Mouse (Mus musculus) adrenal gland, postnatal 4 days (tissue): ENCODE measurements around the gene Paox. TPM values are rescaled to one million over a fixed set of nuclear protein-coding genes. Genes with fewer than 3 reads are reported as not detected.
"Not testable (repeated sequence)": the region's sequence is repeated elsewhere in the genome, so short reads cannot be mapped to it uniquely, and the experiment has no call there.

Source experiments
- DNase-seq, 2 experiments: peaks; one replicate each; pipeline ENCODE4 v3.0.0; 2021 to 2022; ENCODE audit warnings: low spot score in 2 of 2, mixed read lengths in 2 of 2
- total RNA-seq, 2 experiments: library from RNA; stranded (reverse); gene quantifications; 2 replicates each; pipeline ENCODE4 v1.2.3; 2021

Paox gene
- total RNA-seq, 2 experiments from 2014 or later = 20.4 to 21.0 TPM

DNA sequence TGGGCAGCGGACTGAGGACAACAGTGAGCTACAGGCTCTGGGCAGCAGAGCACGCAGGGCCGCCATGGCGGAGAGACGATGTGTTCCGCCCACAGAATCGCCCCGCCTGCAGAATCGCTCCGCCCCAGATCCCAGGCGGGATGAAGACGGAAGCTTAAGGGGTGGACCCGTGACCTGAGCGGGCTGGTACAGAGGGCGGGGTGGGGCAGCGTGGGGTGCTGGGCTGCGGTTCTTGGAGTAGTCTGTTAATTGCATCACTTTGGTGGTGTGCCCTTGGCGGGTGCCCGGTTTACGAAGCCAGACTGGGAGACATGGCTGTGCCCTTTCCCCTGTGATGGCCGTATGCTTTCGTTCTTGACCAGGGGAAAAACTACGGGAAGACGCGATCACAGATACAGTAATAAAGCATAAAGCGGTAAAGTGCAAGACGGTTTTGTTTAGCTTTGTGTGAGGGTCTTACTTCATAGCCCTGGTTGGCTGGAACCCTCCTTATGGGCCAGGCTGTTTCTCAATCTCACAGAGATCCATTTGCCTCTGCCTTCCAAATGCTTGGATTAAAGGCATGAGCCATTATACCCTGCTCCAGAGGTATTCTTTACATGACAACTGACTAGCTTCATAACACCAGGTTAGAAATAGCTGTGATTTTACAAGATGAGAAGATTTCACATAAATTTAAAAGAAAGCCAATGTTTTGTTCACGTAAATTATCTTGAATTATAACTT lies 893 bp downstream of the Paox start, which contains the start of gene Echs1:
Echs1 (minus strand) TSS at position 148 of the 726 bp plus-strand sequence.
- peak; percentile 77 to 90 for DNase-seq

DNA sequence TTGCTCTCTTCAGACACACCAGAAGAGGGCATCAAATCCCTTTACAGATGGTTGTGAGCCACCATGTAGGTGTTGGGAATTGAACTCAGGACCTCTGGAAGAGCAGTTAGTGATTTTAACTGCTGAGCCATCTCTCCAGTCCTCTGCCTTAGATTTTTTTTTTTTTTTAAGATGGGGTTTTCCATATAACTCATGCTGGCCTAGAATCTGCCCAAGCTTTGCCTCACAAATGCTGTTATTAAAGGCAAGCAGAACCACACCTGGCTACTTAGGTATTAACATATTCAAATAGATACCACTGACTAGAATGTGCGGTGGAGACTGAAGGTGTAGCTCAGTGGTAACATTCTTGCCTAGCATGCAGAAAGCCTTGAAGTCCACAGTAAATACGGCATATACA lies 4.9 kb downstream of the Paox start:
- DNase-seq = no peak

DNA sequence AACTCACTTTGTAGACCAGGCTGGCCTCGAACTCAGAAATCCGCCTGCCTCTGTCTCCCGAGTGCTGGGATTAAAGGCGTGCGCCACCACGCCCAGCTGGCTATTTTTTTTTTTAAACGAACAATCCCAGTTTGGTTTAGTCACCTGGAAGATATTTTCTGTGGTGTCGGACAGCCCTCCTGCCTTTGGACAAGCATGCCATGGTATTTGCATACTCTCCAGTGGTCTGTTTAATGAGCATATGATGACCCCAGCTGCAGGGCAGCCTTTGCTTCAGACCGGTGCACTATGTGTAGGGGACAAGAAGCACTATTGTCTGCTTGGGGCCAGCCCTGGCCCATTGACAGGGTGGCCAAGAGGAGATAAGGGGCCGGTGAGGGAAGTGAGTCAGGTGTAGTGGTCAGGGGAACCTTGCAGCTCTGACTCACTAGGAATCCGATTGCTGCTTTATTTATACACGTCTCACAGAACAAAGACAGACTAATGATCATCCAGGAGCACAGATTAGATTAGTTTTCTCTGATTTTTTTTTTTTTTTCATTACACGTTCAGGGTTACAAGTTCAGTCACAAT lies 5.8 kb downstream of the Paox start:
- no peak for DNase-seq

DNA sequence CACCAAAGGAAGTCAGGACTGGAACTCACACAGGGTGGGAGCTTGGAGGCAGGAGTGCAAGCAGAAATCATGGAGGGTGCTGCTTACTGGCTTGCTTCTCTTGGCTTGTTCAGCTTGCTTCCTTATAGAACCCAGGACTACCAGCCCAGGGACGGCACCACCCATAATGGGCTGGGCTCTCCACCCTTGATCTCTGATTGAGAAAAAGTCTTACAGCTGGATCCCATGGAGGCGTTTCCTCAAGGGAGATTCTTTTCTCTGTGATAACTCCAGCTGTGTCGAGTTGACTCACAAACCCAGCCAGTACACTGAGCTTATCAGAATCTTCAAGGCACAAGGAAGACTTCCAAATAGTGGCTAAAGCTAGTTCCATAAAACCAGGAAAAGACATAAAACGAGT lies 7.2 kb downstream of the Paox start:
- DNase-seq = no peak

DNA sequence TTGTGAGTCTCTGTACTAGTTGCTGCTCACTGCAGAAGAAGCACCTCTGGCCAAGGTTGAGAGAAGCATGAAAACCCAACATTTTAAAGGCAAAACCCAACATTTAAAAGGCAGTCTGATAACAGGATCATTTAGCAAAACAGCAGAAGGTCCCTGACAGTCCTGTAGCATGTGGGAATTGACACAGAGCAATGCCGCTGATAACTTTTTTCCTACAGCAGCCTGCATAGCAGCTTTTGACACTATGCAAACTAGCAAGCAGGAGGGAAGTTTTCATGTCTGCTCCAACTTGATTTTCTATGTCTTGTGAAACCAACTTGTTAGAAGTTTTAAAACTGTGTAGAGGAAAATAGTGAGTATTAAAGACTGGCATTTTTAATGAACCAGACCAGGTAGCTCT lies 8.8 kb downstream of the Paox start:
- DNase-seq = no peak

DNA sequence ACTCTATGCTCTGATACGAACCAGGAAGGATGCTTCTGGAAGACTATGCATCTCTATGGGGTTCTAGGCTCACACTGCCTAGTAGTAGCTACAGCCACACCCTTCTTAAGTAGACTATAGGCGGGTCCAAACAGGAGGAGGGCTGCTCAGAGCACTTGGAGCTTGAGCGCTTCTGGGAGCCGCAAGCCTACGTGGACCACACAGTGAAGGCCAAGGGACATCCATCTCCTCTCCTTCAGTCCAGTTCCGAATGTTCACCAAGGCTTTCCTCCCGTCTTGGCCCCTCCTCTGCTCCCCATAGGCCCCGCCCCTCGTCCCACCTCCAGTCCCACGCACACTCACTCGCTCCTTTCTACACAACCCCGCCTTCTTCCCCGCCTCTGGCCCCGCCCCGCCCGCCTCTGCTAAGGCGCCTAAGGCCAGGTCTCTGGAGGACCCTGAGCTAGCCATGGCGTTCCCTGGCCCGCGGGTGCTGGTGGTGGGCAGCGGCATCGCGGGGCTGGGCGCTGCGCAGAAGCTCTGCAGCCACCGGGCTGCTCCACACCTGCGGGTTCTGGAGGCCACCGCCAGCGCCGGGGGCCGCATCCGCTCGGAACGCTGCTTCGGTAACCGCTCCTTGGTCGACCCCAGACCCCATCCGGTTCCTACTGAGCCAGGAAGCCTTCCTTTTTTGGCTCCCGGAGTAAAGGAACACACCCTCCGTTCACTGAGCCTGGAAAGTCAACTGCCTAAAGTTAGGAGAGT lies 9.9 kb downstream of the Paox start:
- DNase-seq = peak; percentile 76 to 89

DNA sequence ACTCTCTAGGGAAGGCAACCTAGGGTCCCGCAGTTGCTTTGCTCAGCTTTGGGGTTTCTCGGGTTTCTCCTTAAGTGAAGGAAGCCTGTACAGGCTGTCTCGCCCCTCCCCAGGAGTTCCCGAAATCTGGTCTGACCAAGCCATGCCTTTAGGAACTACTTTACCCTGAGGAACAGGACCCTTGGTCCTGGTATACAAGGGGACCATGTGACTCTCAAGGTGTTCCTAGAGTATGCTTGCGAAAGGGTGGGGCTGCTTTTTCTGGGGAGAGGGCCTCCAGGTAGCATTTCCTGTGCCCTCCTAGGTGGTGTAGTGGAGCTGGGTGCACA lies 10.4 kb downstream of the Paox start:
- DNase-seq = no peak

DNA sequence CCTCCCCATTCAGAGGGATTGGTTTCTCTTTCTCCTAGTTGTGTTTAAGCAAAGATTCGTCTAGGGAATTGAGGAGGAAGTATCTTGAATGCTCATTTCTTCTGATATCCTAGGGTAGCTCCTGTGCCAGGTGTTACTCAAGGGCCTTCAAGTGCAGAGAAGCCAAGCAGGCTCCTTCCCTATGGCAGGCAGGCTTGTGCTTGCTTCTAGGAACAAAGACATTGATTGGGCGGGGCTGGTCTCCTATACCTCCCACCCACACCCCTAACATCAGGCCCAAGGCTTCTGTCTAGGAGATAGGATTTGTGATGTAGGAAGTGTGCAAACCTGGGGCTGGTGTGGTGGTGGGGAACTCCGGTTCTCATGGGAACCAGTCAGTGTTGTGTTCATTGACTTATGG lies 11.3 kb downstream of the Paox start:
- DNase-seq = no peak

DNA sequence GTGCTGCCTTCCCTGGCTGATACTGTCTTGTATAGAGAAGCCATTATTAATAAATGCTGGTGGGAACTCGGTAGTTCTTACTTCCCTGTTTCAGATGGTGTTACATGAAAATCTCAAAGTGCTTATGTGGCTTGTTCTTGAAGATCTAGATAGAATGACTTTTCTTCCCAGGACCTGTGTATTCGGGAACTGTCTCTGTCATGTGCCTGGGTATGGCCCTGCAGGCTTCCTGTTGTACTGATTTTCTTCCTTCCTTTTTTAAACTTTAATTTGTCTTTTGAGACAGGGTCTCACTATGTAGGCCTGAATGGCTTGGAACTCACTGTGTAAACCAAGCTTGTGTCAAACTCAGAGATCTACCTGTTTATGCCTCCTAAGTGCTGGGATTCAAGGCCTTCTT lies 12.3 kb downstream of the Paox start:
- DNase-seq = no peak

DNA sequence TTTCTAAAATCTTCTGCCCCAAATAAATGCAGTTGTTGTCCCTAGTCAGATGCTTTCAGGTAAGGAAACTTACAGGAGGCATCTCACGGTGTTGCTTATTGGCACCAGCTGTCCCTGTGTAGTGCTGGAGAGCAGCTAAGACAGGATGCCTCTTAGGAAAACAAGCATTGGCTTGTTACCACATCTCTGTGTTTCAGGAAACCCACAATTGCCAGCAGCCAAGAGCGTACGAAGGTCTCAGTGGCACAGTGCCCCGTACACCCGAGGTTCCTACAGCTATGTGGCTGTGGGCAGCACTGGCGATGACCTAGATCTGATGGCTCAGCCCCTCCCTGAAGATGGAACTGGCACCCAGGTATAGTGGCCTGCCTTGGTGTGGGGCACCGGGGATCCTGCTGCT lies 16.6 kb downstream of the Paox start:
- DNase-seq = not testable (repeated sequence)

DNA sequence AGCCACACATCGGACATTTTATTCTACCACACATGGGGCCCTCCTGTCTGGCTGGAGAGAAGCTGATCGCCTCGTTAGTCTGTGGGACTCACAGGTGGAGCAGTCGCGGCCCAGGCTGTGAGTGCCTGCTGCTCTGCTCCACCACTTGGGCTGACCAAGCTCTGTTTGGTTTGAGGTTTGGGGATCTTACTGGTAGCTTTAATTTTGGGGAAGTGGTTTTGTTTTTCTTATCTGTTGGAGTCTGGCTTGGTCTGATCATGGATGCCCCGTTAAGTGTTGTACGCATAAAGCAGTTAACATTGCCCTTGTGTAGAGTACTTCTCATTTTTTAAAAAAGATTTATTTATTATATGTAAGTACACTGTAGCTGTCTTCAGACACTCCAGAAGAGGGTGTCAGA lies 18.4 kb downstream of the Paox start:
- DNase-seq = not testable (repeated sequence)

DNA sequence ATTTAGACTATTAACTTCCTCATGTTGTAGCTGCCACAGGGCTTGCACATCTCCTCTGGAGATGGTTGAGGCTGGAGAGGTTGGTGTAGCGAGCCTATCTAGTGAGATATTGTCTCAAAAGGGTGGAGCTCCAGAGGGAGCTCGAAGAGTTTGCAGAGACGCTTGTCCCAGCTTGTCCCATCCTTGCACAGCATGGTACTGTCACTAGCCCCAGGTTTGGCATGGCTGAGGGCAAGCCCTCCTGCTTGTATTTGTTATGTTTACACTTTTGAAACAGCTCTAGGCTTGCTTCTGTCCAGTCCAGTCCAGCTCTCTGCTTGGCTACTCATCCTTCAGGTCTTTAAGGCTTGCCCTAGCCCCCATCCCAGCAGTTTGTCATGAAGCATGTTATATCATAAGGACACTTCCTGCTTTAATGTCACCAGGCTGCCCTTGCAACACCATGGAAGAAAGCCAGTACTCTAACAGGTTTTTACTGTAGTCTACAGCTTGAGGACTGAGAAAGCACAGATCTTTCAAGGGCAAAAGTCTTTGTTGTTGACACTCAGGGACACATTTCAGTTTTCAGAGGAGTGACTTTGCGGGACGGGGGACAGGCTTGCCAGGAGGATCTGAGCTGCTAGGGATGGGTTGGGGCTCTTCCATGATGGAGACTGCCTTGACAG lies 19.6 kb downstream of the Paox start:
- DNase-seq = no peak

DNA sequence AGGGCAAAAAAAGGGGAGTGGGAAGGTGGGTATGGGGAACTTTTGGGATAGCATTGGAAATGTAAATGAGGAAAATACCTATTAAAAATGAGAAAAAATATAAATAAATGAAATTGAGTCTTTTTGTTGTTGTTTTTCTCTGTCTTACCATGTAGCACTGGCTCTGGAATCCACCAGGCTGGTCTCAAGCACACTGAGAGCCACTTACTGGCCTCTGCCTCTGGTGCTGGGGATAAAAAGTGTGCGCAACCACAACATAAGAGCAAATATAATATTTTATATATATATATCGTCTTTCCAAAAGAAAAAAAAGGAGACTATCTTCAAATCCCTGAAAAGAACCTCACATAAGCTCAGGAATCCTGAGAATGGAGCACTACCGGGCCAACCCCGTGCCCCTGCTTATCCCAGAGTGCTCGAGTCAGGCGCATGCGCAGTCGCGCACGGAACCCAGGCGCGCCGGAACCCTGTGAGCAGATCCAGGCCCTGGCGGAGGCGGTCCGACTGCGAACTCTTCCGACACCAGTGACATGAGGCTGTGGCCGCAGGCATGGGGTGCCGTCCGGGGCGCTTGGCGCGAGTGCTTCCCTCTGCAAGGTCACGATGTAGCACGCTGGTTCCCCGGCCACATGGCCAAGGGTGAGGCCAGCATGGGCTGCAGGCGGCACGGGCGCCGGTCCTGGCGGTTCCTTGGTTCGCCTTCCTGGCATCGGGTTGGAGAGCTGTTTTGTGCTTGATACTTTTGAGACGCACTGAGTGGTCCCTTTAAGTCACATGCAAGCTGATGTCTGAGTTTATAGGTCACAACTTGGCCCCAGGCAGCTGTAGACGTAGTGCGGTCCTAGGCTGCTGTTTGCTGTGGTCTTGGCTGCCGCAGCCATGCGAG lies 21.8 kb downstream of the Paox start, which contains the start of gene Mtg1:
Mtg1 (plus strand) TSS at position 430 of the 886 bp plus-strand sequence.
- DNase-seq = peak; percentile 94 to 97

DNA sequence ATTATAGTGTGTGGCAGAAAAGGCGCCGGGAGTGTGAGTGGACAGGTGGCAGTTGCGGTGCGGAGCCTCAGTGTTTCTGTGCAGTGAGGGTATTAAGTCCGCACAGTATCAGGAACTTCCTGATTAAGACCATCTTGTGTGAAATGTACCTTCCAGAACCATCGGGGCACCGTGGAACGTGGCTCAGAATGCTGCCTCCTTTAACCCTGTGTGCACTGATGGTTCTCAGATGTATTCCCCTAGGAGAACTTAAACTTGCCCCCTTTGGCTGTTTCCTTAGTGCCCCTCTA lies 22.4 kb downstream of the Paox start:
- no peak for DNase-seq

DNA sequence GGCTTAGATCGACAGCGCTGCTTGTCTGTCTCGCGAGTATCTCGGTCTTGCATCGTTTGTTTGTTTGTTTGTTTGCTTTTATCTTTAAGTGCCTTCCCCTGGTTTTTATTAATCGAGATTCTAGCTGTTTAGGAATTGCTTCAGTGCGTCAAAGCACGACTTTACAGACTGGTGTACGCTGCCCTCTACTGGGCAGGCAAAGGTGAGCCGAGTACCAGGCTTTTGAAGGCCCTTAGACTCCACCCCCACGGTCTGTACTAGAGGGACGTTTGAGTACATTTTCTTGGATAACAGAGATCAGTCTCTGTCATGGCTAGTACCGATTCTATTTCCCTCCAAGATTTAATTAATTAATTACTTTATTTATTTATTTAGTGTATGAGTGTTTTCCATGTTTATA lies 25.8 kb downstream of the Paox start:
- DNase-seq = peak in 1 of 2 experiments; percentile 27

DNA sequence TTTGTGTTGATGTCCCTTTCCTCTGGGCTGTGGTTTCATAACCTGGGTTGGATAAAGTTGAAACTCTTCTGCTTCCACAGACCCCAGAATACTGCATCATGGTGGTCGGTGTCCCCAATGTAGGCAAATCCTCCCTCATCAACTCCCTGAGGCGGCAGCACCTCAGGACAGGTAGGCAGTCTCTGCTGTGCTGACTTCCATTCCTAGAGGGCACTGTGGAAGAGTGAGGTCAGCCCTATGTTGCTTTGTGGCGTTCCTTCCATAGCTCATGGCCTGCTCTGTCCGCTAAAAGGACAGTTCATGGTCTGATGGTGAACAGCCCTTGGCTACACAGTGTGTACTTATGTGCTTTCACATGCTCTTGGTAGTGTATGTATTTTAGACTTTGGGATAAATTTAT lies 29.0 kb downstream of the Paox start:
- no peak for DNase-seq

DNA sequence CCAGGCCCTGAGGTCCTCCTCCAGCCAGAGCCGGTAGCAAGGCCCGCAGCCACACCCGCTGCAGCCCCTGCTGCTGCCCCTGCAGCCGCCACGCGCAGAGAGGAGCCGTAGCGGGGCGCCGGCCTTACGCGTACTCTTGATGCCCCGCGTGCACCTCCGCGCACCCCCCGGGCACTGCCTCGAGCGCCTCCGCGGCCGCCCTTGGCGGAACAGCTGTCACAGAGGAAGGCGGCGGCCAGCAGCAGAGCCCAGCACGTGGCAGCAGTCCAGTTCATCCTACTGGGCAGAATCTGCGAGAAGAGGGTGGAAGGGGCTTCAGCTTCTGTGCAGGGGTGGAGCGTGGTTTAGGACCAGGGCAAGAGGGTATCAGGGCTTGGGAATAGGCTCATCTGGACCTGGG lies 37.8 kb downstream of the Paox start:
- peak in 1 of 2 experiments; percentile 14 for DNase-seq

DNA sequence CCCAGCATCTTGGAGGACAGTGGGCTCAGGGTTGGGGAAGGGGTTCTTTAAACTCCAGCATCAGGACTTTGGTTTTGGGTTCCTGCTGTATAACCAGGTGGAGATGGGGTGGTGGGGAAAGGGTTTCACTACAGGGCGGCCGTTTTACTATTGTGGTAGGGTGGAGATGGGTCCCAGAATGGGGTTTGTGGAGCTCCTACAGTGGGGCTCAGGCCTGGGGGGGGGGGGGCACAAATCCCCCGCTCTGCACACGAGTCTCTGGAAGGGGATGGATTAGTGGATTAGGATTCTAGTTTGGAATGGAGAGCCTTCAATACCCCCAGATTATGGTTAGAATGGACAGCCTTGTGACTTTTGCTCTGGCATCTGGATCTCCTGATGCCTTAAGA lies 38.2 kb downstream of the Paox start:
- DNase-seq = no peak

DNA sequence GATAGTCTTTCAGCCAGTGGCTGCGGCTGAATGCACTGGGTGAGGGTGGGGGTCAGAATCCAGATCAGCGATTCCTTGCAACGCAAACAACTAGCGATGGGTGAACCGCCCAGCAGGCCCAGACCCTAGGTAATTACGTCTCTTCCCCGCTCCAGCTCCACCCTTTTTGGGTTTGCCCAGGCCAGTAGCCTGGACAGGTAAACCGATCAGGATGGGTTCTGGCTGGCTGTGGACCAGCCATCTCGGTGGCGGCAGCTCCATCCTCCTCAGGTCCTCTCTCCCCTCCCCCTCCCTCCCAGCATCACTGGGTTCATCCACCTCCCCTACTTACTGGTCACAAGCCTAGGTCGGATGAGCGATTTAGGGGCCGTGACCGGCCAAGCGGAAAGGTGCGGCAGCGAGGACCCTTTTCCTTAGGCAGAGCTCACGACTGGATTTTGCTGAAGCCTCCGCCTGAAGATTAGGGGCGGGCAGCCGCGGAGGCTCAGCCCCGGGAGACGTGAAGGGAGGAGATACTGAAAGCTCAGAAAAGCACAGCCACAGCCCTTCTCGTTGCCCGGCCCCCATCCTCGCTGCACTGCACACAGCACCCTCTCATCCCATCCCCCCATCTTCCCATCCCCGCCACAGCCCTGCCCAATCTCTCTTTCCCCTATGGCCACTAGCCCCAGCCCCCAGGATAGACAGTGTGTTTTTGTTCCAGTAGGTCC lies 38.8 kb downstream of the Paox start, which contains the start of gene Sprn:
Sprn (minus strand) TSS at position 660 of the 710 bp plus-strand sequence.
- no peak for DNase-seq

DNA sequence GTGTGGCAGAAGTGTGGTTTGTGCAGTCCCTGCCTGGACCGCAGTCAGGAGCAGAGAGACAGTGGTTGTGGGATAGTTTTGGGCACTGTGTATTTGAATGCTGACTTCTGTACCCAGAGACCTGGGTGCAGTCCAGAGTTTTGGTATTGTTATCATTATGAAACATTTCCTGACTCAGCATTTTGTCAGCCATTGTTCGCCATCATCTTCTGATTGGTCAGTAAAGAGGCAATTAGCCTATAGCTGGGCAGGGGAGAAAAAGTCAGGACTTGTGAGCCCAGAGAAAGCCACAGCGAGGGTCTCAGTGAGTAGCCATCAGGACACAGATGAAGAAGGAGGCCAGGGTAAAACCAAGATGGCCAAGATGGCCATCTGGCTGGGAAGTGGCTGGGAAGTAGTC lies 44.8 kb downstream of the Paox start:
- DNase-seq = no peak
